9 mouse cellular contexts compared by ENCODE assay signal in the genomic region with DNA sequence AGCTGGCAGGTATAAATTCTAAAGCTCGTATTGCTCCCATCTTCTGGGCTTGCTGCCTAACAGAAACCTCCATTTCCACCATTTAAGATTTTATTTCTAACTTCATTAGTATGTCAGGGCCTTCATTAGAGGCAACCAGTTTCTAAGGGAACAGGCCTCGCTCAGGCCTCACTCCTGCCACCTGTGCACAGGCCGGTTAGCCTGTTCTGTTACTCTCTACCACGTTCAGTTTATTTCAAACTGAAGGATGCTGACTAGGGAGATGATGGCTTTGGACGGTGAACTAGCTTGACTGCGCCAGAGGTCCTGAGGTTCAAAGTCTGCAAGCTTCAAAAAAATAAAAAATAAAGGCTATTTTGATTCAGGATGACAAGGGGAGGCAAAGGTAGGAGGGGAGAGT. TPM values are rescaled to one million over a fixed set of nuclear protein-coding genes. Genes with fewer than 3 reads are reported as not detected.
DNase-seq lines count a peak whose midpoint lies in the region; ATAC-seq and TF ChIP-seq lines count a peak whose summit lies in the region.
"Had no signal": no experiment of that assay in that cellular context is flagged by ENCODE, and none has a peak within 500 bp of the region (broad histone marks: within the 10 kb centered on the region; RNA-seq: fewer than 3 reads in every experiment).

No protein-coding gene starts in this region.

- peak overlapping the region; percentile 81; the same call in 1 of the 2 replicates for H3K27ac ChIP-seq in bone marrow, adult 2 months (ENCODE audit: control insufficient read depth, insufficient read depth, low read depth, low read length, poor library complexity)
- H3K27ac ChIP-seq in heart, embryonic 13.5 days (replicated peaks): peak overlapping the region; percentile 100
- H3K27ac ChIP-seq in limb, embryonic 14.5 days (replicated peaks; ENCODE audit: low read depth, low read length): peak overlapping the region; percentile 90
- H3K27ac ChIP-seq in olfactory bulb, adult 2 months (ENCODE audit: insufficient read depth, low read depth, low read length): peak overlapping the region; percentile 98

- H3K36me3 ChIP-seq in heart, embryonic 13.5 days: peaks cover 42% of the 10 kb centered on the region
- peaks cover 34% of the 10 kb centered on the region for H3K36me3 ChIP-seq in limb, embryonic 14.5 days (ENCODE audit: control insufficient read depth, insufficient read depth, low read length)

- no peaks in the 10 kb centered on the region for H3K27me3 ChIP-seq in heart, embryonic 13.5 days (replicated peaks)
- no peaks in the 10 kb centered on the region for H3K27me3 ChIP-seq in limb, embryonic 14.5 days (ENCODE audit: control insufficient read depth, insufficient read depth, low read length)

- peak overlapping the region; percentile 97 for H3K4me3 ChIP-seq in lung, adult 2 months (replicated peaks; ENCODE audit: extremely low read depth, low read depth, low read length)
- H3K4me3 ChIP-seq in bone marrow, adult 2 months (replicated peaks; ENCODE audit: control insufficient read depth, low read depth, low read length): peak overlapping the region; percentile 94
- peak overlapping the region; percentile 79 for H3K4me3 ChIP-seq in heart, embryonic 13.5 days
- H3K4me3 ChIP-seq in limb, embryonic 14.5 days (replicated peaks; ENCODE audit: low read length): peak overlapping the region; percentile 78
- peak overlapping the region; percentile 88 for H3K4me3 ChIP-seq in olfactory bulb, adult 2 months (ENCODE audit: insufficient read depth, low read depth, low read length)

- H3K4me2 ChIP-seq in heart, embryonic 13.5 days: peak overlapping the region; percentile 88
- H3K4me2 ChIP-seq in limb, embryonic 14.5 days (replicated peaks; ENCODE audit: low read depth, low read length, severe bottlenecking): peak overlapping the region; percentile 89

- H3K4me1 ChIP-seq in lung, adult 2 months (ENCODE audit: control insufficient read depth, insufficient read depth, low read length): peaks cover 3% of the 10 kb centered on the region; the same call in 1 of the 2 replicates
- peaks cover 2% of the 10 kb centered on the region; the same call in 1 of the 2 replicates for H3K4me1 ChIP-seq in bone marrow, adult 2 months (ENCODE audit: control insufficient read depth, insufficient read depth, low read length)
- peaks cover 47% of the 10 kb centered on the region for H3K4me1 ChIP-seq in heart, embryonic 13.5 days
- H3K4me1 ChIP-seq in limb, embryonic 14.5 days (ENCODE audit: control insufficient read depth, insufficient read depth, low read length): peaks cover 28% of the 10 kb centered on the region
- peaks cover 14% of the 10 kb centered on the region for H3K4me1 ChIP-seq in olfactory bulb, adult 2 months (ENCODE audit: control insufficient read depth, insufficient read depth, low read length)

- TF ChIP-seq POLR2A in lung, adult 2 months (IDR thresholded peaks at IDR 0.05; ENCODE audit: borderline replicate concordance, extremely low read depth, low read depth, low read length): no peak
- no peak for TF ChIP-seq POLR2A in bone marrow, adult 2 months (IDR thresholded peaks at IDR 0.05; ENCODE audit: borderline replicate concordance, control insufficient read depth, low read depth, low read length)
- no peak for TF ChIP-seq POLR2A in limb, embryonic 14.5 days (IDR thresholded peaks at IDR 0.05; ENCODE audit: borderline replicate concordance, extremely low read depth, insufficient read depth, insufficient read length)
- TF ChIP-seq POLR2A in olfactory bulb, adult 2 months (IDR thresholded peaks at IDR 0.05; ENCODE audit: insufficient read depth, low read depth, low read length): no peak

- ATAC-seq in heart, embryonic 13.5 days (ENCODE audit: extremely low read depth, insufficient number of reproducible peaks, low FRiP score, low TSS enrichment): no peak
- no peak for ATAC-seq in limb, embryonic 14.5 days (ENCODE audit: low FRiP score, low read depth)

- TF ChIP-seq CTCF in lung, adult 2 months (IDR thresholded peaks at IDR 0.05; ENCODE audit: insufficient read depth, low read length): no peak
- TF ChIP-seq CTCF in bone marrow, adult 2 months (IDR thresholded peaks at IDR 0.05; ENCODE audit: control insufficient read depth, insufficient read depth, low read length): no peak
- TF ChIP-seq CTCF in olfactory bulb, adult 2 months (IDR thresholded peaks at IDR 0.05; ENCODE audit: insufficient read depth, low read depth, low read length): no peak

- 6% methylated on average over 6 of the region's 6 CpGs for WGBS in lung, adult 2 months
- WGBS in bone marrow, adult 2 months: 2% methylated on average over 6 of the region's 6 CpGs
- 10% methylated on average over 6 of the region's 6 CpGs for WGBS in heart, embryonic 13.5 days
- 7% methylated on average over 6 of the region's 6 CpGs for WGBS in limb, embryonic 14.5 days
- WGBS in olfactory bulb, adult 2 months: 3% methylated on average over 6 of the region's 6 CpGs

- no peak for DNase-seq in lung, adult 2 months
- no peak for DNase-seq in lung, postnatal 14 days
- DNase-seq in limb, embryonic 14.5 days (ENCODE audit: low spot score): no peak
- DNase-seq in frontal cortex, postnatal 10 days (ENCODE audit: low spot score in 2 of 2): no peak
- no peak for DNase-seq in ovary, adult 18-20 months (ENCODE audit: low spot score)

- no peaks in the 10 kb centered on the region for H3K9me3 ChIP-seq in heart, embryonic 13.5 days
- H3K9me3 ChIP-seq in limb, embryonic 14.5 days (ENCODE audit: control insufficient read depth, low read length): no peaks in the 10 kb centered on the region

- H3K9ac ChIP-seq in heart, embryonic 13.5 days: peak overlapping the region; percentile 98
- peak overlapping the region; percentile 97 for H3K9ac ChIP-seq in limb, embryonic 14.5 days (ENCODE audit: low read depth, low read length, severe bottlenecking)

RNA-seq across cellular contexts. Expression of a gene that starts 1.9 kb away (rescaled TPM):
- 250 and 262 TPM in 2 replicates for polyA plus RNA-seq in lung, adult 2 months (2012; rRNA removed)
- polyA plus RNA-seq in bone marrow, adult 2 months (2011; ENCODE audit: insufficient read depth, insufficient read length, low replicate concordance, missing spikeins): 189 and 212 TPM in 2 replicates
- polyA plus RNA-seq in heart, embryonic 13.5 days (2015; fragmentation: Nextera tagmentation; extraction: Ambion mirVana): 72.3 and 73.9 TPM in 2 replicates
- polyA plus RNA-seq in limb, embryonic 14.5 days (2012; rRNA removed): 635 and 699 TPM in 2 replicates
- polyA plus RNA-seq in limb, embryonic 14.5 days (2014; fragmentation: Nextera tagmentation; extraction: Ambion mirVana): 73.6 and 78.4 TPM in 2 replicates
- polyA plus RNA-seq in olfactory bulb, adult 2 months (2012; ENCODE audit: insufficient read depth, insufficient read length, low replicate concordance, missing spikeins): not detected in 2 replicates

RNA-seq across cellular contexts. Expression of a gene that starts 45.0 kb away (rescaled TPM):
- polyA plus RNA-seq in lung, adult 2 months (2012; rRNA removed): 90.4 and 119 TPM in 2 replicates
- polyA plus RNA-seq in bone marrow, adult 2 months (2011; ENCODE audit: insufficient read depth, insufficient read length, low replicate concordance, missing spikeins): 29.6 and 45.2 TPM in 2 replicates
- polyA plus RNA-seq in heart, embryonic 13.5 days (2015; fragmentation: Nextera tagmentation; extraction: Ambion mirVana): 25.1 and 30.0 TPM in 2 replicates
- polyA plus RNA-seq in limb, embryonic 14.5 days (2012; rRNA removed): 110 and 155 TPM in 2 replicates
- polyA plus RNA-seq in limb, embryonic 14.5 days (2014; fragmentation: Nextera tagmentation; extraction: Ambion mirVana): 50.7 and 51.0 TPM in 2 replicates
- not detected in 2 replicates for polyA plus RNA-seq in olfactory bulb, adult 2 months (2012; ENCODE audit: insufficient read depth, insufficient read length, low replicate concordance, missing spikeins)

RNA-seq across cellular contexts. Expression of a gene that starts 45.4 kb away (rescaled TPM):
- 0.11 and 0.22 TPM in 2 replicates for polyA plus RNA-seq in lung, adult 2 months (2012; rRNA removed)
- polyA plus RNA-seq in bone marrow, adult 2 months (2011; ENCODE audit: insufficient read depth, insufficient read length, low replicate concordance, missing spikeins): 7.3 TPM in 1 of 2 replicates, not detected in the other
- polyA plus RNA-seq in heart, embryonic 13.5 days (2015; fragmentation: Nextera tagmentation; extraction: Ambion mirVana): 0.41 TPM in 1 of 2 replicates, not detected in the other
- polyA plus RNA-seq in limb, embryonic 14.5 days (2012; rRNA removed): not detected in 2 replicates
- polyA plus RNA-seq in limb, embryonic 14.5 days (2014; fragmentation: Nextera tagmentation; extraction: Ambion mirVana): not detected in 2 replicates
- not detected in 2 replicates for polyA plus RNA-seq in olfactory bulb, adult 2 months (2012; ENCODE audit: insufficient read depth, insufficient read length, low replicate concordance, missing spikeins)
- polyA plus RNA-seq: frontal cortex, adult 2 months had no signal

RNA-seq across cellular contexts. Expression of a gene that starts 51.7 kb away (rescaled TPM):
- polyA plus RNA-seq in lung, adult 2 months (2012; rRNA removed): 76.5 and 105 TPM in 2 replicates
- 24.4 and 28.0 TPM in 2 replicates for polyA plus RNA-seq in bone marrow, adult 2 months (2011; ENCODE audit: insufficient read depth, insufficient read length, low replicate concordance, missing spikeins)
- polyA plus RNA-seq in heart, embryonic 13.5 days (2015; fragmentation: Nextera tagmentation; extraction: Ambion mirVana): 50.8 and 54.6 TPM in 2 replicates
- polyA plus RNA-seq in limb, embryonic 14.5 days (2012; rRNA removed): 54.7 and 57.5 TPM in 2 replicates
- polyA plus RNA-seq in limb, embryonic 14.5 days (2014; fragmentation: Nextera tagmentation; extraction: Ambion mirVana): 56.6 and 62.9 TPM in 2 replicates
- not detected in 2 replicates for polyA plus RNA-seq in olfactory bulb, adult 2 months (2012; ENCODE audit: insufficient read depth, insufficient read length, low replicate concordance, missing spikeins)

Comparison
In these comparisons a context has a peak if more than half of its experiments do, and no peak if none do; other contexts are left out.
1. RNA of a gene that starts 45.0 kb away (polyA plus RNA-seq): 90.4 to 119 TPM in lung, adult 2 months, 50.7 to 155 TPM in limb, embryonic 14.5 days, 29.6 to 45.2 TPM in bone marrow, adult 2 months and 25.1 to 30.0 TPM in heart, embryonic 13.5 days; not detected in olfactory bulb, adult 2 months; every median in the first group is over 10 times any median in the second.
2. Peak in every context shown above with its lines, with median percentiles within 50 percentile points of each other: H3K4me3 ChIP-seq and H3K27ac ChIP-seq.